Mouse (Mus musculus): ENCODE measurements around the gene Ccdc58. TPM values are rescaled to one million over a fixed set of nuclear protein-coding genes. Genes with fewer than 3 reads are reported as not detected.
"Not testable (repeated sequence)": the region's sequence is repeated elsewhere in the genome, so short reads cannot be mapped to it uniquely, and the experiment has no call there.

Gene Ccdc58
- 49.8 and 52.1 TPM in 2 replicates for polyA plus RNA-seq (2015; fragmentation: Nextera tagmentation; extraction: Ambion mirVana)

- H3K27ac ChIP-seq (replicated peaks), result peak within 1 kb of the TSS; percentile 99
- TF ChIP-seq EP300 (optimal IDR thresholded peaks at IDR 0.05) (no peak), CTCF (IDR thresholded peaks at IDR 0.05; ENCODE audit: low read depth) (peak; percentile 11; the same call in 1 of the 2 replicates)
- DNase-seq (ENCODE audit: low spot score) (peak; percentile 93), ATAC-seq (ENCODE audit: low FRiP score, low TSS enrichment) (peak; percentile 93)
- H3K36me3 ChIP-seq (ENCODE audit: control insufficient read depth, insufficient read depth, low read length), result no peaks in the 10 kb centered on the region
- H3K4me1 ChIP-seq (replicated peaks; ENCODE audit: control insufficient read depth, insufficient read depth), result no peaks in the 10 kb centered on the region
- no peaks in the 10 kb centered on the region for H3K9me3 ChIP-seq (ENCODE audit: control insufficient read depth, low read length)
- H3K9ac ChIP-seq (ENCODE audit: low read length), result peak within 1 kb of the TSS; percentile 85
- no peaks in the 10 kb centered on the region for H3K27me3 ChIP-seq (ENCODE audit: control insufficient read depth, insufficient read depth, low read length)
- peak within 1 kb of the TSS; percentile 84 for H3K4me2 ChIP-seq (replicated peaks; ENCODE audit: low read depth)
- H3K4me3 ChIP-seq (ENCODE audit: low read depth, low read length), result peak within 1 kb of the TSS; percentile 75
- WGBS, result under 1% methylated on average over 78 of the region's 81 CpGs
These were observed at the start of gene Ccdc58, which contains the start of gene Fam162a for GRCm38 (mm10) chr16:36071450-36072379. Gene Ccdc58 (plus strand): TSS chr16:36071685. Gene Fam162a (minus strand): TSS chr16:36071594.

GRCm38 (mm10) chr16:36028120-36028519 is 43.4 kb upstream of the Ccdc58 start:
- H3K36me3 ChIP-seq (ENCODE audit: control insufficient read depth, insufficient read depth, low read length), result peaks cover 16% of the 10 kb centered on the region
- not testable (repeated sequence) for H3K27ac ChIP-seq (replicated peaks); ATAC-seq (ENCODE audit: low FRiP score, low TSS enrichment); DNase-seq (ENCODE audit: low spot score); H3K4me3 ChIP-seq (ENCODE audit: low read depth, low read length); H3K27me3 ChIP-seq (ENCODE audit: control insufficient read depth, insufficient read depth, low read length); H3K4me1 ChIP-seq (replicated peaks; ENCODE audit: control insufficient read depth, insufficient read depth); H3K9me3 ChIP-seq (ENCODE audit: control insufficient read depth, low read length); H3K4me2 ChIP-seq (replicated peaks; ENCODE audit: low read depth); H3K9ac ChIP-seq (ENCODE audit: low read length)
- 93% methylated on average over 1 of the region's 2 CpGs for WGBS

GRCm38 (mm10) chr16:36040640-36041624 is 30.6 kb upstream of the Ccdc58 start, which contains the start of gene Wdr5b:
Gene Wdr5b (plus strand): TSS chr16:36041190.
- WGBS, result 2% methylated on average over 39 of the region's 39 CpGs
- H3K4me2 ChIP-seq (replicated peaks; ENCODE audit: low read depth), result peak within 1 kb of the TSS; percentile 74
- peak; percentile 98 for ATAC-seq (ENCODE audit: low FRiP score, low TSS enrichment)

GRCm38 (mm10) chr16:36041625-36042020 is 29.9 kb upstream of the Ccdc58 start:
- Histone ChIP-seq H3K4me1 (replicated peaks; ENCODE audit: control insufficient read depth, insufficient read depth) (peaks cover 3% of the 10 kb centered on the region; the same call in 1 of the 2 replicates), H3K9me3 (ENCODE audit: control insufficient read depth, low read length) (no peaks in the 10 kb centered on the region), H3K36me3 (ENCODE audit: control insufficient read depth, insufficient read depth, low read length) (peaks cover 15% of the 10 kb centered on the region), H3K27ac (replicated peaks) (peak overlapping the region; percentile 87), H3K9ac (ENCODE audit: low read length) (peak overlapping the region; percentile 77), H3K4me3 (ENCODE audit: low read depth, low read length) (peak overlapping the region; percentile 62), H3K4me2 (replicated peaks; ENCODE audit: low read depth) (peak overlapping the region; percentile 74), H3K27me3 (ENCODE audit: control insufficient read depth, insufficient read depth, low read length) (no peaks in the 10 kb centered on the region)
- TF ChIP-seq EP300 (optimal IDR thresholded peaks at IDR 0.05) (no peak), CTCF (IDR thresholded peaks at IDR 0.05; ENCODE audit: low read depth) (no peak)
- no peak for DNase-seq (ENCODE audit: low spot score)
- 20% methylated on average over 11 of the region's 11 CpGs for WGBS
- no peak for ATAC-seq (ENCODE audit: low FRiP score, low TSS enrichment)

More at GRCm38 (mm10) chr16:36040640-36041624, 30.6 kb upstream of the Ccdc58 start, which contains the start of gene Wdr5b:
- Histone ChIP-seq H3K27me3 (ENCODE audit: control insufficient read depth, insufficient read depth, low read length) (no peaks in the 10 kb centered on the region), H3K27ac (replicated peaks) (peak within 1 kb of the TSS; percentile 87), H3K4me3 (ENCODE audit: low read depth, low read length) (peak within 1 kb of the TSS; percentile 62), H3K9ac (ENCODE audit: low read length) (peak within 1 kb of the TSS; percentile 77), H3K9me3 (ENCODE audit: control insufficient read depth, low read length) (no peaks in the 10 kb centered on the region), H3K36me3 (ENCODE audit: control insufficient read depth, insufficient read depth, low read length) (peaks cover 10% of the 10 kb centered on the region), H3K4me1 (replicated peaks; ENCODE audit: control insufficient read depth, insufficient read depth) (peaks cover 3% of the 10 kb centered on the region; the same call in 1 of the 2 replicates)
- peak; percentile 92 for DNase-seq (ENCODE audit: low spot score)
- TF ChIP-seq EP300 (optimal IDR thresholded peaks at IDR 0.05), result no peak
- TF ChIP-seq CTCF (IDR thresholded peaks at IDR 0.05; ENCODE audit: low read depth), result 0 out of 2 replicates have a peak, but pooled peaks have one; percentile 16

GRCm38 (mm10) chr16:36043073-36043472 is 28.4 kb upstream of the Ccdc58 start:
- H3K27ac ChIP-seq (replicated peaks), result no peak overlapping the region
- H3K4me2 ChIP-seq (replicated peaks; ENCODE audit: low read depth), result no peak overlapping the region
- DNase-seq (ENCODE audit: low spot score) (no peak), ATAC-seq (ENCODE audit: low FRiP score, low TSS enrichment) (no peak)
- no peak overlapping the region for H3K4me3 ChIP-seq (ENCODE audit: low read depth, low read length)
- H3K9me3 ChIP-seq (ENCODE audit: control insufficient read depth, low read length), result no peaks in the 10 kb centered on the region
- peaks cover 3% of the 10 kb centered on the region; the same call in 1 of the 2 replicates for H3K4me1 ChIP-seq (replicated peaks; ENCODE audit: control insufficient read depth, insufficient read depth)
- TF ChIP-seq EP300 (optimal IDR thresholded peaks at IDR 0.05), result no peak
- no peak for TF ChIP-seq CTCF (IDR thresholded peaks at IDR 0.05; ENCODE audit: low read depth)
- H3K36me3 ChIP-seq (ENCODE audit: control insufficient read depth, insufficient read depth, low read length), result peaks cover 22% of the 10 kb centered on the region
- H3K9ac ChIP-seq (ENCODE audit: low read length), result no peak overlapping the region
- no peaks in the 10 kb centered on the region for H3K27me3 ChIP-seq (ENCODE audit: control insufficient read depth, insufficient read depth, low read length)
- 93% methylated on average over 10 of the region's 10 CpGs for WGBS

All from stomach, postnatal 0 days (tissue).